Mouse (Mus musculus) thymus, adult 2 months (tissue): ENCODE measurements around the gene Syne2.

Source experiments
- CTCF ChIP-seq: fragments of 200-500 bp; IDR thresholded peaks from 2 replicates; pipeline ENCODE4 v1.5.1; 2012; ENCODE audit warnings: mild to moderate bottlenecking, control low read depth, low read length, moderate library complexity, borderline replicate concordance; ENCODE audit not compliant: control insufficient read depth, poor library complexity, insufficient read depth; ENCODE audit errors: extremely low read depth
- POLR2A ChIP-seq: fragments of 200-500 bp; IDR thresholded peaks from 2 replicates; pipeline ENCODE4 v1.6.1; 2012; ENCODE audit warnings: mild to moderate bottlenecking, low read length, control low read depth, moderate library complexity; ENCODE audit not compliant: control insufficient read depth, poor library complexity, insufficient read depth; ENCODE audit errors: extremely low read depth

DNA sequence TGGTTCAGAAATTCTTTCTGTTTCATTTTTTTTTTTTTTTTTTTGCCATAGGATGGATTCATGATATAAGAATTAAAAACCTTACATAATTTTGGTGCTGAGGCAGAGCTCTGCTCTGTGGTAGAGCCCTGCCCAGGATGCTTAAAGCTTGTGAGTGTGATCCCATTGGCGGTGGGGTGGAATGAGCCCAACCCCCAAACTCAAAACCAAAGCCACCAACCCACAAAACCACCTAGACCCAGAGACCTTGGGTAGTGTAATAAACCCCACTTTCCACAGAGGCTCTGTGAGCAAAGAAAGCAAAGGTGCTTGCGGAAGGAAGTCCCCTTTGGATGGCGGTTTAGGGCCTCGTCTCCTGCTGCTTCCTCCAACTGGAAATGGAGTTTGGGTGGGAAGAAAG lies 19.5 kb downstream of the Syne2 start:
- TF ChIP-seq CTCF (no peak), POLR2A (no peak)
